Mouse (Mus musculus) kidney, adult 2 months (tissue): ENCODE results near the gene Snai1.

ENCODE experiments used
- CTCF ChIP-seq: fragments of 200-500 bp; conservative IDR thresholded peaks from 2 replicates; pipeline ENCODE4 v1.5.1; 2011; ENCODE audit warnings: low read depth, mild to moderate bottlenecking, control low read depth, low read length, moderate library complexity, mixed read lengths; ENCODE audit not compliant: insufficient read depth, insufficient read length
- POLR2A ChIP-seq: fragments of 200-500 bp; IDR thresholded peaks from one replicate; pipeline ENCODE4 v1.6.1; 2011; ENCODE audit warnings: low read depth, low read length, control low read depth

DNA sequence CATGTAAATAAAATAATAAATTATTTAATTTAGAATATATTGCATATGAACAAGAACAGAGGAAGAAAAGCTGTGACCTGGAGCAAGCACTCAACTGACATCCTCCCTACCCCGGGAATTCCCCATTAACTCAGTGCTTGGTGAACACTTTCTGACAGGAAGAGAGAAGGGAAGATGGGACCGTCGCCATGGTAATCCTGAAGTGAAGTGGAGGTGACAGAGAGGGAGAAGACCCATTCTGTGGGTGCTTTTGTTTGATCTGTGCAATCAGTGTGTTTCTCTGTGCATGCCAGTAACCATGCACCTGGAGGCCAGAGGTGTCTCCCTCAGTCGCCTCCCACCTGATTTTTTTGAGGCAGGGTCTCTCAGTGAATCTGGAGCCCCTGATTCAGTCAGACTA is 14.3 kb downstream of the Snai1 start:
- TF ChIP-seq POLR2A (no peak), CTCF (no peak)
